Mouse (Mus musculus): ENCODE measurements around the gene Tsc2. TPM values are rescaled to one million over a fixed set of nuclear protein-coding genes. Genes with fewer than 3 reads are reported as not detected.

Gene Tsc2
- polyA plus RNA-seq, 1 experiment from 2014 or later, result 68.7 TPM

GRCm38 (mm10) chr17:24633831-24634230 is 1.4 kb upstream of the Tsc2 start:
- Histone ChIP-seq H3K27ac (replicated peaks) (no peak overlapping the region), H3K4me2 (replicated peaks) (no peak overlapping the region), H3K27me3 (no peaks in the 10 kb centered on the region), H3K9me3 (no peaks in the 10 kb centered on the region), H3K36me3 (peaks cover 19% of the 10 kb centered on the region), H3K9ac (replicated peaks) (no peak overlapping the region), H3K4me3 (no peak overlapping the region), H3K4me1 (peaks cover 18% of the 10 kb centered on the region)
- WGBS, result 94% methylated on average over 11 of the region's 11 CpGs
- ATAC-seq (replicated peaks), result no peak

- peaks cover 27% of the 10 kb centered on the region for H3K36me3 ChIP-seq
- peak overlapping the region; percentile 85 for H3K4me2 ChIP-seq (replicated peaks)
- no peak; the same call in 1 of the 2 replicates for ATAC-seq (replicated peaks)
- H3K9me3 ChIP-seq, result no peaks in the 10 kb centered on the region
- H3K9ac ChIP-seq (replicated peaks), result peak overlapping the region; percentile 68
- H3K27me3 ChIP-seq, result no peaks in the 10 kb centered on the region
- peak overlapping the region; percentile 69 for H3K4me3 ChIP-seq
- 10% methylated on average over 22 of the region's 22 CpGs for WGBS
- H3K4me1 ChIP-seq, result peaks cover 18% of the 10 kb centered on the region
- H3K27ac ChIP-seq (replicated peaks), result peak overlapping the region; percentile 70
Observed at GRCm38 (mm10) chr17:24632813-24633449, 501 bp upstream of the Tsc2 start.

GRCm38 (mm10) chr17:24630072-24630471 is 2.4 kb downstream of the Tsc2 start:
- H3K36me3 ChIP-seq, result peaks cover 54% of the 10 kb centered on the region
- 87% methylated on average over 14 of the region's 14 CpGs for WGBS

GRCm38 (mm10) chr17:24628646-24629045 is 3.8 kb downstream of the Tsc2 start:
- Histone ChIP-seq H3K27ac (replicated peaks) (no peak overlapping the region), H3K27me3 (no peaks in the 10 kb centered on the region), H3K9ac (replicated peaks) (no peak overlapping the region), H3K4me1 (peaks cover 18% of the 10 kb centered on the region), H3K4me3 (no peak overlapping the region), H3K36me3 (peaks cover 66% of the 10 kb centered on the region), H3K4me2 (replicated peaks) (no peak overlapping the region), H3K9me3 (no peaks in the 10 kb centered on the region)
- no peak for ATAC-seq (replicated peaks)
- WGBS, result 57% methylated on average over 5 of the region's 5 CpGs

More at GRCm38 (mm10) chr17:24630072-24630471, 2.4 kb downstream of the Tsc2 start:
- Histone ChIP-seq H3K9me3 (no peaks in the 10 kb centered on the region), H3K4me2 (replicated peaks) (no peak overlapping the region), H3K27ac (replicated peaks) (no peak overlapping the region), H3K4me3 (no peak overlapping the region), H3K27me3 (no peaks in the 10 kb centered on the region), H3K4me1 (peaks cover 18% of the 10 kb centered on the region), H3K9ac (replicated peaks) (no peak overlapping the region)
- no peak for ATAC-seq (replicated peaks)

DNA sequence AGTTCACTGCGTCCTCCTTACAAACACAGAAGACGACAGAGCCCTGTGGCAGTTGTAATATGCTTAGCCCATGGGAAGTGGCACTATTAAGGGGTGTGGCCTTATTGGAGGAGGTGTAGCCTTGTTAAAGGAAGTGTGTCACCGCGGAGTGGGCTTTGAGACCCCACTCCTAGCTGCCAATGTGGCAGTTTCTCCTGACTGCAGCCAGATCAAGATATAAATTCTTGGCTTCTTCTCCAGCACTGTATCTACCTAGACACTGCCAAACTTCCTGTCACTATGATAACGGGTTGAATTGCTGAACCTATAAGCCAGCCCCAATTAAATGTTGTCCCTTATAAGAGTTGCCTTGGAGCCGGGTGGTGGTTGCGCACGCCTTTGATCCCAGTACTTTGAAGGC is 7.0 kb downstream of the Tsc2 start:
- Histone ChIP-seq H3K27ac (replicated peaks) (no peak overlapping the region), H3K4me1 (no peaks in the 10 kb centered on the region), H3K4me3 (no peak overlapping the region), H3K27me3 (no peaks in the 10 kb centered on the region), H3K9me3 (no peaks in the 10 kb centered on the region), H3K36me3 (peaks cover 93% of the 10 kb centered on the region), H3K9ac (replicated peaks) (no peak overlapping the region), H3K4me2 (replicated peaks) (no peak overlapping the region)
- 92% methylated on average over 8 of the region's 8 CpGs for WGBS
- no peak for ATAC-seq (replicated peaks)

- 89% methylated on average over 14 of the region's 14 CpGs for WGBS
- H3K4me2 ChIP-seq (replicated peaks), result no peak overlapping the region
- H3K36me3 ChIP-seq, result peaks cover 83% of the 10 kb centered on the region
Observed at GRCm38 (mm10) chr17:24617561-24618194, 14.8 kb downstream of the Tsc2 start.

GRCm38 (mm10) chr17:24610711-24611110 is 21.7 kb downstream of the Tsc2 start:
- no peak overlapping the region for H3K4me2 ChIP-seq (replicated peaks)
- no peak overlapping the region for H3K4me3 ChIP-seq
- peaks cover 64% of the 10 kb centered on the region for H3K36me3 ChIP-seq
- no peaks in the 10 kb centered on the region for H3K9me3 ChIP-seq
- H3K27ac ChIP-seq (replicated peaks), result no peak overlapping the region
- no peak overlapping the region for H3K9ac ChIP-seq (replicated peaks)
- no peak for ATAC-seq (replicated peaks)
- WGBS, result 100% methylated on average over 2 of the region's 2 CpGs
- H3K27me3 ChIP-seq, result no peaks in the 10 kb centered on the region
- no peaks in the 10 kb centered on the region for H3K4me1 ChIP-seq

More at GRCm38 (mm10) chr17:24617561-24618194, 14.8 kb downstream of the Tsc2 start:
- no peaks in the 10 kb centered on the region for H3K27me3 ChIP-seq
- no peak overlapping the region for H3K27ac ChIP-seq (replicated peaks)
- no peak for ATAC-seq (replicated peaks)
- no peaks in the 10 kb centered on the region for H3K9me3 ChIP-seq
- no peak overlapping the region for H3K9ac ChIP-seq (replicated peaks)
- no peak overlapping the region for H3K4me3 ChIP-seq
- no peaks in the 10 kb centered on the region for H3K4me1 ChIP-seq

DNA sequence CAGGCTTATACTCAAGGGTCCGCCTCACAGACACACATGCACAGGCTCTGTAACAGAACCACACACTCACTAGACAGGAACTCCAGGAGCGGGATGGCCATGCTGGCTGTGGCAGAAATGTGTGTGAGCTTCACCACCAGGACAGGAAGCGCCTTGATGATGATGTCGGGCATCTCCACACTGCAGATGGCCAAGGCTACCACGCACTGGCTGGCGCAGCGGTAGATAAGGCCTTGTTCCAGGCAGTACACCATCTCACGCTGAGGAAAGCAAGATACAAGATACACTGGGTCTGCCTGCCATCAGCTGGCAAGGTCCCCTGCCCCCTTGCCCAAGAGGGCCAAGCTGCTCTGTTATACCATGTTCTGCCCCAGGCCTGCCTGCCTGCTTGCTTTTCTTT is 23.6 kb downstream of the Tsc2 start:
- ATAC-seq (replicated peaks), result no peak
- H3K9me3 ChIP-seq, result no peaks in the 10 kb centered on the region
- peaks cover 63% of the 10 kb centered on the region for H3K36me3 ChIP-seq
- H3K9ac ChIP-seq (replicated peaks), result no peak overlapping the region
- H3K27me3 ChIP-seq, result no peaks in the 10 kb centered on the region
- 94% methylated on average over 8 of the region's 8 CpGs for WGBS
- no peak overlapping the region for H3K4me3 ChIP-seq
- H3K4me1 ChIP-seq, result no peaks in the 10 kb centered on the region
- no peak overlapping the region for H3K27ac ChIP-seq (replicated peaks)
- no peak overlapping the region for H3K4me2 ChIP-seq (replicated peaks)

DNA sequence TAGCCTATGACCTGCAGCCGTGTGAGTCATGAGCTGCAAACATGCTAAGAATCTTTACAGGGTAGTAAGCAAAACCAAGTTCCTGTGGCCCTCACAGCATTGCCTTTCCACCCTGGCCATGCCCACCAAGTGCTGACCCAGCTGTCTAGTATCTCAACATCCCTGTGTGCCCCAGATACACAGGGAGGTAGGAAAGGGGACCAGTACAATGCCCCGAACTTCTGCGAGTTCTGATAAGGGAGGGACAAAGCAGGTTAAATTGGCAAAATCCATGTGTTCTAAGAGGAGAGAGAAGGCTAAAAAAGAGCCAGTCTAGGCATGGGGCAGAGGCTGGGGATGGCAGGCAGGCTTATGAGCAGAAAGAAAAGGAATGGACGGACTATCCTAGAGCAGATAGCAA is 24.1 kb downstream of the Tsc2 start:
- Histone ChIP-seq H3K27me3 (no peaks in the 10 kb centered on the region), H3K4me2 (replicated peaks) (no peak overlapping the region), H3K9me3 (no peaks in the 10 kb centered on the region), H3K36me3 (peaks cover 60% of the 10 kb centered on the region), H3K27ac (replicated peaks) (no peak overlapping the region), H3K9ac (replicated peaks) (no peak overlapping the region), H3K4me1 (no peaks in the 10 kb centered on the region), H3K4me3 (no peak overlapping the region)
- ATAC-seq (replicated peaks), result no peak
- WGBS, result 90% methylated on average over 4 of the region's 4 CpGs

DNA sequence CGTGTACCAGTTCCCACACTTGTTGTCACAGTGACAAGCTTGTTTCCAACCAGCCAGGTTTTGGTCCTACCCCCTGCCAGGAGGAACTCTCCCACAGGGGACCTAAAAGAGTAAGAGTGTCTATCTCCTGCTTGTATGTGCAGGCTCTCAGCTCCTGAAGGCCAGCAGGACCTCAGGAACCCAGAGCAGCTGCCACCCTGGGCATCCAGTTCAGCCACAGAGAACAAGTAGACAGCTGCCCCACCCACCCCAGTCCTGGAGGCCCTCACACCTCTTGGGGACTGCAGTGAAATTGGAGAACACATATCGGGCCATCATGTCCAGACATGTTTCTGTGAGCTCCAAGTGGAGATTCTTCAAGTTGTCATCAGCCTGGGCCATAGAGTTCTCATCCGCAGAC is 27.9 kb downstream of the Tsc2 start:
- H3K9me3 ChIP-seq, result no peaks in the 10 kb centered on the region
- no peak overlapping the region for H3K9ac ChIP-seq (replicated peaks)
- H3K27me3 ChIP-seq, result no peaks in the 10 kb centered on the region
- ATAC-seq (replicated peaks), result no peak
- no peak overlapping the region for H3K27ac ChIP-seq (replicated peaks)
- H3K4me1 ChIP-seq, result no peaks in the 10 kb centered on the region
- WGBS, result 93% methylated on average over 3 of the region's 3 CpGs
- H3K4me3 ChIP-seq, result no peak overlapping the region
- no peak overlapping the region for H3K4me2 ChIP-seq (replicated peaks)
- H3K36me3 ChIP-seq, result peaks cover 74% of the 10 kb centered on the region

- Histone ChIP-seq H3K4me2 (replicated peaks) (no peak overlapping the region), H3K4me3 (no peak overlapping the region), H3K4me1 (no peaks in the 10 kb centered on the region), H3K36me3 (peaks cover 78% of the 10 kb centered on the region), H3K9ac (replicated peaks) (no peak overlapping the region), H3K27ac (replicated peaks) (no peak overlapping the region), H3K27me3 (no peaks in the 10 kb centered on the region), H3K9me3 (no peaks in the 10 kb centered on the region)
- 95% methylated on average over 8 of the region's 8 CpGs for WGBS
- ATAC-seq (replicated peaks), result no peak
Observed at GRCm38 (mm10) chr17:24603961-24604360, 28.5 kb downstream of the Tsc2 start.

DNA sequence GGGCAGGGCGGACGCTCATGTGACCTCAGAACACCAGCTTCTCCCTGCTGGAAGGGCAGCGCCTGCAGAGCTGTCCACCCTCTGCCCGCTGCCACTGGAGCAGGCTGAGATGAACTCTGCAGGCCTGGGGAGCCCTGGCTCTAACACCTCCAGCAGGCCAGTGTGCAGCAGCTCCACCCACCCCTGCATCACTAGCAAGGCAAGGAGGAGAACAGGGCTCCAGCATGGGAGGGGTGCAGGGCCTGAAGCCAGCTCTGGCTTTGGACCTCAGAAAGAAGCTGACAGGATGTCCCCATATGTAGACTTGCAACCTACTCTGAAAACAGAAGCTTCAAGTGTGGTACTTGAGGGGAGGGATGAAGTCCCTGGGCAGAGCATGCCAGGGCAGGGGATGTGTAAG is 31.9 kb downstream of the Tsc2 start:
- H3K36me3 ChIP-seq, result peaks cover 82% of the 10 kb centered on the region
- H3K27me3 ChIP-seq, result no peaks in the 10 kb centered on the region
- ATAC-seq (replicated peaks), result no peak
- H3K4me3 ChIP-seq, result no peak overlapping the region
- H3K4me2 ChIP-seq (replicated peaks), result no peak overlapping the region
- H3K27ac ChIP-seq (replicated peaks), result no peak overlapping the region
- no peak overlapping the region for H3K9ac ChIP-seq (replicated peaks)
- 98% methylated on average over 4 of the region's 4 CpGs for WGBS
- no peaks in the 10 kb centered on the region for H3K4me1 ChIP-seq
- H3K9me3 ChIP-seq, result no peaks in the 10 kb centered on the region

- WGBS, result 87% methylated on average over 3 of the region's 3 CpGs
- Histone ChIP-seq H3K4me3 (no peak overlapping the region), H3K9me3 (no peaks in the 10 kb centered on the region), H3K27me3 (no peaks in the 10 kb centered on the region), H3K27ac (replicated peaks) (no peak overlapping the region), H3K36me3 (peaks cover 87% of the 10 kb centered on the region), H3K4me1 (no peaks in the 10 kb centered on the region), H3K9ac (replicated peaks) (no peak overlapping the region), H3K4me2 (replicated peaks) (no peak overlapping the region)
- ATAC-seq (replicated peaks), result no peak
Observed at GRCm38 (mm10) chr17:24597989-24598388, 34.4 kb downstream of the Tsc2 start.
